Mouse (Mus musculus) liver, embryonic 15.5 days (tissue): Measurements from ENCODE around the gene Rapgef4. TPM values are rescaled to one million over a fixed set of nuclear protein-coding genes. Genes with fewer than 3 reads are reported as not detected.
A peak's percentile ranks its signal among the peaks of the same experiment; 100 is the strongest.

ENCODE experiments used
- ATAC-seq: fragments of 200-750 bp; cut with Nextera tagmentation; 2 replicates; pipeline ENCODE4 v1.8.0; 2017; ENCODE audit warnings: moderate number of reproducible peaks, mild to moderate bottlenecking, moderate library complexity; ENCODE audit not compliant: insufficient read depth
- H3K27ac ChIP-seq: fragments of 300-500 bp; sonication (generic); replicated peaks from 2 replicates; pipeline ENCODE4 v1.5.1; 2015; ENCODE audit warnings: mild to moderate bottlenecking, inconsistent platforms
- H3K27me3 ChIP-seq: fragments of 300-500 bp; sonication (generic); 2 replicates; pipeline ENCODE4 v1.6.1; 2015; ENCODE audit warnings: mild to moderate bottlenecking, inconsistent platforms
- H3K36me3 ChIP-seq: fragments of 300-500 bp; sonication (generic); replicated peaks from 2 replicates; pipeline ENCODE4 v1.6.1; 2015; ENCODE audit warnings: moderate library complexity, mild to moderate bottlenecking, inconsistent platforms
- H3K4me1 ChIP-seq: fragments of 300-500 bp; sonication (generic); replicated peaks from 2 replicates; pipeline ENCODE4 v1.6.1; 2015; ENCODE audit warnings: inconsistent platforms
- H3K4me2 ChIP-seq: fragments of 300-500 bp; sonication (generic); 2 replicates; pipeline ENCODE4 v1.6.1; 2015; ENCODE audit warnings: moderate library complexity, mild to moderate bottlenecking, inconsistent platforms
- H3K4me3 ChIP-seq: fragments of 300-500 bp; sonication (generic); replicated peaks from 2 replicates; pipeline ENCODE4 v1.5.1; 2015; ENCODE audit warnings: mild to moderate bottlenecking, inconsistent platforms
- H3K9ac ChIP-seq: fragments of 300-500 bp; sonication (generic); 2 replicates; pipeline ENCODE4 v1.6.1; 2015; ENCODE audit warnings: moderate library complexity, mild to moderate bottlenecking, inconsistent platforms
- H3K9me3 ChIP-seq: fragments of 300-500 bp; sonication (generic); replicated peaks from 2 replicates; pipeline ENCODE4 v1.6.1; 2016; ENCODE audit warnings: inconsistent platforms
- WGBS: fragments of 180-500 bp; shearing (Covaris S2); methylation state at CpG from one replicate; pipeline ENCODE4 v1.1.7; 2015; ENCODE audit warnings: mixed read lengths; ENCODE audit not compliant: insufficient replicate concordance; 5-methylcytosine and 5-hydroxymethylcytosine counted together
- polyA plus RNA-seq: library from polyadenylated mRNA; unstranded; fragments of >200 nt; fragmentation: Nextera tagmentation; extraction: Ambion mirVana; gene quantifications from 2 replicates; pipeline ENCODE4 v1.2.1, GENCODE M21; 2015

The Rapgef4 gene
- polyA plus RNA-seq, 1 experiment from 2014 or later, result 6.5 TPM

GRCm38 (mm10) chr2:72107525-72108180 is 126.6 kb downstream of the Rapgef4 start:
- no peaks in the 10 kb centered on the region for H3K27me3 ChIP-seq
- no peaks in the 10 kb centered on the region for H3K4me1 ChIP-seq
- H3K9ac ChIP-seq, result no peak overlapping the region
- H3K36me3 ChIP-seq, result no peaks in the 10 kb centered on the region
- 62% methylated on average over 12 of the region's 12 CpGs for WGBS
- no peak overlapping the region for H3K27ac ChIP-seq
- H3K4me2 ChIP-seq, result no peak overlapping the region
- no peaks in the 10 kb centered on the region for H3K9me3 ChIP-seq
- H3K4me3 ChIP-seq, result no peak overlapping the region
- ATAC-seq, result no peak

GRCm38 (mm10) chr2:72108448-72109312 is 127.6 kb downstream of the Rapgef4 start:
- Histone ChIP-seq H3K27me3 (no peaks in the 10 kb centered on the region), H3K4me2 (no peak overlapping the region), H3K9ac (no peak overlapping the region), H3K4me3 (no peak overlapping the region), H3K9me3 (no peaks in the 10 kb centered on the region), H3K36me3 (no peaks in the 10 kb centered on the region), H3K27ac (no peak overlapping the region), H3K4me1 (no peaks in the 10 kb centered on the region)
- no peak for ATAC-seq
- 53% methylated on average over 4 of the region's 4 CpGs for WGBS

GRCm38 (mm10) chr2:72110404-72110803 is 129.4 kb downstream of the Rapgef4 start:
- no peaks in the 10 kb centered on the region for H3K4me1 ChIP-seq
- ATAC-seq, result no peak
- no peak overlapping the region for H3K4me3 ChIP-seq
- no peak overlapping the region for H3K27ac ChIP-seq
- WGBS, result 64% methylated on average over 5 of the region's 5 CpGs
- no peaks in the 10 kb centered on the region for H3K36me3 ChIP-seq
- no peaks in the 10 kb centered on the region for H3K9me3 ChIP-seq
- H3K4me2 ChIP-seq, result no peak overlapping the region
- no peak overlapping the region for H3K9ac ChIP-seq
- H3K27me3 ChIP-seq, result no peaks in the 10 kb centered on the region

GRCm38 (mm10) chr2:72113716-72114115 is 132.7 kb downstream of the Rapgef4 start:
- H3K4me3 ChIP-seq, result no peak overlapping the region
- no peaks in the 10 kb centered on the region for H3K9me3 ChIP-seq
- no peaks in the 10 kb centered on the region for H3K27me3 ChIP-seq
- no peak overlapping the region for H3K4me2 ChIP-seq
- WGBS, result 75% methylated on average over 5 of the region's 5 CpGs
- no peaks in the 10 kb centered on the region for H3K4me1 ChIP-seq
- no peak overlapping the region for H3K9ac ChIP-seq
- no peak for ATAC-seq
- H3K27ac ChIP-seq, result peak overlapping the region; percentile 6; the same call in 1 of the 2 replicates
- no peaks in the 10 kb centered on the region for H3K36me3 ChIP-seq

GRCm38 (mm10) chr2:72114148-72114559 is 133.1 kb downstream of the Rapgef4 start:
- Histone ChIP-seq H3K9me3 (no peaks in the 10 kb centered on the region), H3K36me3 (no peaks in the 10 kb centered on the region), H3K4me3 (no peak overlapping the region), H3K27me3 (no peaks in the 10 kb centered on the region), H3K4me1 (no peaks in the 10 kb centered on the region), H3K9ac (no peak overlapping the region), H3K27ac (peak overlapping the region; percentile 6; the same call in 1 of the 2 replicates), H3K4me2 (no peak overlapping the region)
- WGBS, result 56% methylated on average over 4 of the region's 4 CpGs
- ATAC-seq, result no peak

GRCm38 (mm10) chr2:72116103-72116502 is 135.1 kb downstream of the Rapgef4 start:
- Histone ChIP-seq H3K27me3 (no peaks in the 10 kb centered on the region), H3K4me3 (no peak overlapping the region), H3K9me3 (no peaks in the 10 kb centered on the region), H3K27ac (no peak overlapping the region), H3K9ac (no peak overlapping the region), H3K36me3 (no peaks in the 10 kb centered on the region), H3K4me1 (no peaks in the 10 kb centered on the region), H3K4me2 (no peak overlapping the region)
- WGBS, result 54% methylated on average over 7 of the region's 7 CpGs
- no peak for ATAC-seq

- Histone ChIP-seq H3K27me3 (no peaks in the 10 kb centered on the region), H3K4me3 (no peak overlapping the region), H3K36me3 (no peaks in the 10 kb centered on the region), H3K27ac (no peak overlapping the region), H3K4me2 (no peak overlapping the region), H3K9me3 (no peaks in the 10 kb centered on the region), H3K4me1 (no peaks in the 10 kb centered on the region), H3K9ac (no peak overlapping the region)
- no peak for ATAC-seq
- 61% methylated on average over 5 of the region's 5 CpGs for whole genome bisulfite sequencing
These were observed 135.7 kb downstream of the Rapgef4 start for GRCm38 (mm10) chr2:72116698-72117097.

GRCm38 (mm10) chr2:72117138-72118011 is 136.3 kb downstream of the Rapgef4 start:
- no peak overlapping the region for H3K4me3 ChIP-seq
- ATAC-seq, result no peak
- H3K9me3 ChIP-seq, result no peaks in the 10 kb centered on the region
- H3K27ac ChIP-seq, result no peak overlapping the region
- no peak overlapping the region for H3K4me2 ChIP-seq
- 22% methylated on average over 15 of the region's 15 CpGs for WGBS
- H3K36me3 ChIP-seq, result no peaks in the 10 kb centered on the region
- no peak overlapping the region for H3K9ac ChIP-seq
- no peaks in the 10 kb centered on the region for H3K4me1 ChIP-seq
- H3K27me3 ChIP-seq, result no peaks in the 10 kb centered on the region

- Histone ChIP-seq H3K9me3 (no peaks in the 10 kb centered on the region), H3K4me3 (no peak overlapping the region), H3K4me2 (no peak overlapping the region), H3K9ac (no peak overlapping the region), H3K27me3 (no peaks in the 10 kb centered on the region), H3K27ac (no peak overlapping the region), H3K4me1 (no peaks in the 10 kb centered on the region), H3K36me3 (no peaks in the 10 kb centered on the region)
- 63% methylated on average over 6 of the region's 6 CpGs for WGBS
- ATAC-seq, result no peak
These were observed 139.2 kb downstream of the Rapgef4 start for GRCm38 (mm10) chr2:72120211-72120610.

GRCm38 (mm10) chr2:72122410-72123223 is 141.6 kb downstream of the Rapgef4 start:
- no peak for ATAC-seq
- Histone ChIP-seq H3K27me3 (no peaks in the 10 kb centered on the region), H3K36me3 (no peaks in the 10 kb centered on the region), H3K4me2 (no peak overlapping the region), H3K9ac (no peak overlapping the region), H3K4me1 (no peaks in the 10 kb centered on the region; the same call in 1 of the 2 replicates), H3K27ac (no peak overlapping the region), H3K9me3 (no peaks in the 10 kb centered on the region), H3K4me3 (no peak overlapping the region)
- WGBS, result 76% methylated on average over 14 of the region's 14 CpGs
